Mouse (Mus musculus) stomach, postnatal 0 days (tissue): ENCODE measurements around the gene Hoxb7.

Experiments
- CTCF ChIP-seq: IDR thresholded peaks from 2 replicates; pipeline ENCODE4 v1.5.1; 2016; ENCODE audit warnings: antibody characterized with exemption, low read depth, mild to moderate bottlenecking, moderate library complexity
- EP300 ChIP-seq: optimal IDR thresholded peaks from 2 replicates; pipeline ENCODE3; 2016; ENCODE audit warnings: antibody characterized with exemption

GRCm38 (mm10) chr11:96271541-96272011 lies 14.8 kb upstream of the Hoxb7 start:
- no peak for TF ChIP-seq CTCF
- no peak for TF ChIP-seq EP300
